Mouse (Mus musculus) lung, adult 2 months (tissue): ENCODE data around the gene Plxdc1. TPM values are rescaled to one million over a fixed set of nuclear protein-coding genes. Genes with fewer than 3 reads are reported as not detected.

Experiments
- DNase-seq: peaks from one replicate; pipeline ENCODE4 v3.0.0; 2022
- H3K4me1 ChIP-seq: fragments of 200-500 bp; 2 replicates; pipeline ENCODE4 v1.6.1; 2011; ENCODE audit warnings: low read length; ENCODE audit not compliant: control insufficient read depth, insufficient read depth
- H3K4me3 ChIP-seq: fragments of 200-500 bp; replicated peaks from 2 replicates; pipeline ENCODE3; 2011; ENCODE audit warnings: low read depth, mild to moderate bottlenecking, control low read depth, low read length; ENCODE audit errors: extremely low read depth
- CTCF ChIP-seq: fragments of 200-500 bp; IDR thresholded peaks from 2 replicates; pipeline ENCODE4 v1.5.1; 2011; ENCODE audit warnings: mild to moderate bottlenecking, low read length, control low read depth; ENCODE audit not compliant: insufficient read depth
- POLR2A ChIP-seq: fragments of 200-500 bp; IDR thresholded peaks from 2 replicates; pipeline ENCODE4 v1.6.1; 2011; ENCODE audit warnings: low read depth, mild to moderate bottlenecking, control low read depth, low read length, borderline replicate concordance; ENCODE audit errors: extremely low read depth
- whole genome bisulfite sequencing: fragments of 180-500 bp; shearing (Covaris S2); methylation state at CpG from one replicate; pipeline ENCODE4 v1.1.7; 2018; 5-methylcytosine and 5-hydroxymethylcytosine counted together
- polyA plus RNA-seq: library from polyadenylated mRNA; depleted of rRNA; stranded (reverse); fragments of >200 nt; gene quantifications from 2 replicates; pipeline ENCODE4 v1.2.3, GENCODE M21; 2012

Gene Plxdc1
- polyA plus RNA-seq, 1 experiment, result 20.9 TPM

GRCm38 (mm10) chr11:97960907-97961306 lies 25.3 kb downstream of the Plxdc1 start:
- WGBS, result 85% methylated on average over 1 of the region's 1 CpGs
- TF ChIP-seq POLR2A, result no peak
- peak; percentile 41; the same call in 1 of the 2 replicates for TF ChIP-seq CTCF
- DNase-seq, result no peak
- no peak overlapping the region for H3K4me3 ChIP-seq
- no peaks in the 10 kb centered on the region for H3K4me1 ChIP-seq

GRCm38 (mm10) chr11:97959300-97959680 lies 27.0 kb downstream of the Plxdc1 start:
- Histone ChIP-seq H3K4me3 (no peak overlapping the region), H3K4me1 (no peaks in the 10 kb centered on the region)
- DNase-seq, result no peak
- TF ChIP-seq POLR2A (no peak), CTCF (no peak)
- WGBS, result 68% methylated on average over 5 of the region's 5 CpGs

DNA sequence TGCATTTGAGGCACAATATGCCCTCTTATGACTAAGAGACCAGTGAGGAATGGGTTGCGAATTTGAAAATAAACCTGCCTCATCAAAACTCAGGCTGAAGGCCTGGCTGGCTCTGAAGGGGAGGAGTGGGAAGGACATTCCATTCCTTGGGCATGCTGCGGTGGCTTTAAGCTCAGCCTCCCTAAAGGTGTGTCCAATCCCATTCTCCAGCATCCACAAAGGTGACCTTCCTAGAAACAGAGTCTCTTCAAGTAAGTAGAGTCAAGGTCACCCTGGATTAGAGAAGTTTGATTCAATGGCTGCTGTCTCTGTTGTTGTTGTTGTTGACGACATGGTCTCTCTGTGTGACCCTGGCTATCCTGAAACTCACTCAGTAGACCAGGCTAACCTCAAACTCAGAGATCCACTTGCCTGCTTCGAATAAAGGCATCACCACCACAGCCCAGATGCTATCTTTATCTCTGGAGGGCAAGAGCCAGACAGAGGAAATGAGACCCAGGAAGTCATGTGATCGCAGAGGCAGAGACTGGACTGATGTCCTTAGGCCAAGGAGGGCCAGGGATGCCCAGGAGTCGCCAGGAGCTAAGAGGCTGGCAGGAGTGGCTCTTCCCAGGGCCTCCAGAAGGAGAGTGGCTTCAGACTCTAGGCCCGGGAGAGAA lies 27.5 kb downstream of the Plxdc1 start:
- no peaks in the 10 kb centered on the region for H3K4me1 ChIP-seq
- H3K4me3 ChIP-seq, result no peak overlapping the region
- no peak for TF ChIP-seq POLR2A
- 65% methylated on average over 7 of the region's 7 CpGs for WGBS
- no peak for DNase-seq

GRCm38 (mm10) chr11:97956905-97957560 lies 29.2 kb downstream of the Plxdc1 start:
- no peak for DNase-seq
- no peaks in the 10 kb centered on the region for H3K4me1 ChIP-seq
- TF ChIP-seq POLR2A (no peak), CTCF (no peak)
- 54% methylated on average over 6 of the region's 6 CpGs for WGBS
- no peak overlapping the region for H3K4me3 ChIP-seq

GRCm38 (mm10) chr11:97955915-97956314 lies 30.3 kb downstream of the Plxdc1 start:
- Histone ChIP-seq H3K4me1 (no peaks in the 10 kb centered on the region), H3K4me3 (no peak overlapping the region)
- TF ChIP-seq CTCF (no peak), POLR2A (no peak)
- no peak for DNase-seq
- 76% methylated on average over 4 of the region's 4 CpGs for WGBS

- no peak for DNase-seq
- 69% methylated on average over 9 of the region's 9 CpGs for WGBS
These were observed 30.9 kb downstream of the Plxdc1 start for GRCm38 (mm10) chr11:97955146-97955902.

GRCm38 (mm10) chr11:97954469-97955141 lies 31.6 kb downstream of the Plxdc1 start:
- TF ChIP-seq POLR2A (no peak), CTCF (no peak)
- 51% methylated on average over 14 of the region's 14 CpGs for WGBS
- no peak for DNase-seq
- no peak overlapping the region for H3K4me3 ChIP-seq
- no peaks in the 10 kb centered on the region for H3K4me1 ChIP-seq

More at GRCm38 (mm10) chr11:97955146-97955902, 30.9 kb downstream of the Plxdc1 start:
- Histone ChIP-seq H3K4me3 (no peak overlapping the region), H3K4me1 (no peaks in the 10 kb centered on the region)
- TF ChIP-seq POLR2A (no peak), CTCF (no peak)

- 85% methylated on average over 6 of the region's 6 CpGs for WGBS
- Histone ChIP-seq H3K4me1 (no peaks in the 10 kb centered on the region), H3K4me3 (no peak overlapping the region)
- no peak for DNase-seq
- TF ChIP-seq CTCF (no peak), POLR2A (no peak)
These were observed 32.3 kb downstream of the Plxdc1 start for GRCm38 (mm10) chr11:97953939-97954275.

DNA sequence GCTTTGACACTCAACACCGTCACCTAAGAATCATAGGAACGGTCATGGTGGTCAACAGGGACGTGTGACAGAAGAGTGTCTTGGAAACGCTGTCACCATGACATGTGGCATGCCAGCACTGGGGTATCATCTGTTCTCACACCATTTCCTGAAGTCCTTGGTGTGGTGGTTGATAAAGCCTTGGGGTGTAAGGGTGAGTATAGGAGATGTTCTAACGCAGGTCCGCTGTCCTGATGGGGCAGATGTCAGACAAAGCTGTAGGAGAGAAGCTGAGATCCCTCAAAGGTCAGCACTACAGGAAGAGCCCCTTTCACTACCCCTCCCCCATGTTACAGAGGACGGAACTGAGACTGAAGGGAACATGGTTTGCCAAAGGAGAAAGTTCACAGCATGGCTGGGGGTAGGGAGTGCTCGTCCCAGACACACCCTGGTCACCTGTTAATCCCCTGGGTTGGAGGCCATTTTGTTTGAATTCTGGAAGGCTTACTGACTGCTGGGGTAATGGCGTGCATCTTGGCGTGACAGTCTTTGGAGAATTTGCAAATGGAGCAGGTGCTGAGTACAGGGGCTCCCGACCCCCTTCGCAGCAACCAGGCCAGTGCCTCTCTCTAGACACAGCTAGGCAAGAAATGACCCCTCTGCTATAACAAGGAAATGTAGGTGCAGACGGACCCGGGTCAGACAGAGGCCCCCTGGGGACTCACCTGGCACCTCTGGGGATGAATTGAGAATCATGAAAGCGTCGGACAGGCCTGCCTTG lies 32.9 kb downstream of the Plxdc1 start:
- Histone ChIP-seq H3K4me3 (no peak overlapping the region), H3K4me1 (no peaks in the 10 kb centered on the region)
- DNase-seq, result no peak
- WGBS, result 81% methylated on average over 16 of the region's 16 CpGs
- TF ChIP-seq POLR2A (no peak), CTCF (no peak)
